In the genomic region with DNA sequence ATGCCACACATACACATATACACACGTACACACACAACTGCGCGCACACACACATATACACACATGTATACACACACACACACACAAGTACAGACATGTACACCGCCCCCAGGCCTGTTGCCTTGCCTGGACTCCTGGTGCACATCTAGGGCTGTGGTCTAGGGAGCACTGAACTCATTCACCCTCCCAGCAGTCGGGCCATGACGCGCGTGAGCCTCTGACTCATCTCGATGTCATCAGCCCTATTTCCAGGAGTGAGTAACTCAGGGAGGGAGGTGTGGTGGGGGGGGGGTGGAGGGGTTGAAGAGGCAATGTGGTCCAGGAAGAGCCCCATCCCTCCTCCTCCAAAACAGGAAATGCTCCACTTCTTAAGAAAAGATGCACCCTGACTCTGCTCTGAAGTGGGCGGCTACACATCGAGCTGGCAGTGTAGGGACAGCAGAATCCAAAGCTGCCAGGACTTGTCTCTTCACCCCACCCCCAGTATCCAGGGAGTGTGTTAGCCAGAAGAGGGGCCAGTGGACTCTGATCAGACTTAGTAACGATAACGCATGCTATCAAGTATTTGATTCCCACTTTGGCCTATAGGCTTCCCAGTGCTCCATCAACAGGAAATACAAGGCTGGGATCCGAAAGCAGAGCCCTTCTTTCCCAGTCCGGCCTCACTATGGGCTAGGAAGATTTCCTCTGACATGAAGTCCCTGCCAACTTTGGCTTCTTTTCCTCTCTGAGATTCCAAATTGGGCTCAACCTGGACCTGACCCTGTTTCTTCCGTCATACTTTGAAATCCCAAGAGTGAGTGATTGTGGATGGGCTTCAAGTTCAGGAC, we compare ENCODE assay signal across 10 mouse cellular contexts. TPM values are rescaled to one million over a fixed set of nuclear protein-coding genes. Genes with fewer than 3 reads are reported as not detected.
A peak's percentile ranks its signal among the peaks of the same experiment; 100 is the strongest.
DNase-seq lines count a peak whose midpoint lies in the region; ATAC-seq and TF ChIP-seq lines count a peak whose summit lies in the region.
"Had no signal": no experiment of that assay in that cellular context is flagged by ENCODE, and none has a peak within 500 bp of the region (broad histone marks: within the 10 kb centered on the region; RNA-seq: fewer than 3 reads in every experiment).

No protein-coding gene starts in this region.

- no peak overlapping the region for H3K9ac ChIP-seq in hindbrain, embryonic 11.5 days (ENCODE audit: low read depth, low read length)

- no peak for TF ChIP-seq CTCF in embryonic fibroblast, embryonic 13.5 days (IDR thresholded peaks at IDR 0.05; ENCODE audit: borderline replicate concordance, insufficient read depth, low read length)

- WGBS in hindbrain, embryonic 11.5 days: 90% methylated on average over 16 of the region's 16 CpGs

- 0 out of 2 replicates have a peak, but pooled peaks have one; percentile 47 for TF ChIP-seq POLR2A in embryonic fibroblast, embryonic 13.5 days (IDR thresholded peaks at IDR 0.05; ENCODE audit: low read depth, low read length)

- DNase-seq in kidney, postnatal 10 days: peak; percentile 33
- DNase-seq in kidney, postnatal 4 days: no peak
- peak; percentile 90 for DNase-seq in Muller cell, postnatal 12 days (ENCODE audit: inconsistent ontology term)
- DNase-seq in left cerebral cortex, adult 18-20 months (ENCODE audit: low spot score in 2 of 2): no peak
- no peak for DNase-seq in thymus, postnatal 25 days
- no peak for DNase-seq in hindbrain, embryonic 11.5 days (ENCODE audit: low spot score)
- DNase-seq: cerebellum, postnatal 36 days; layer of hippocampus, adult 9-11 months had no signal

- no peak overlapping the region for H3K4me3 ChIP-seq in embryonic fibroblast, embryonic 13.5 days (ENCODE audit: insufficient read depth, low read length)
- H3K4me3 ChIP-seq in hindbrain, embryonic 11.5 days (ENCODE audit: low read depth, low read length): no peak overlapping the region

- no peaks in the 10 kb centered on the region for H3K27me3 ChIP-seq in hindbrain, embryonic 11.5 days (ENCODE audit: control insufficient read depth, insufficient read depth, low read length)

- H3K9me3 ChIP-seq in hindbrain, embryonic 11.5 days (ENCODE audit: control insufficient read depth, low read length): no peaks in the 10 kb centered on the region

- no peaks in the 10 kb centered on the region for H3K36me3 ChIP-seq in hindbrain, embryonic 11.5 days (ENCODE audit: control insufficient read depth, insufficient read depth, low read length)

- H3K4me2 ChIP-seq in hindbrain, embryonic 11.5 days (replicated peaks; ENCODE audit: low read depth, low read length): no peak overlapping the region

- peak; percentile 77 for ATAC-seq in megakaryocyte, adult 5-6 weeks (ENCODE audit: poor library complexity, severe bottlenecking)
- ATAC-seq in hindbrain, embryonic 11.5 days (ENCODE audit: low FRiP score): no peak

- H3K27ac ChIP-seq in embryonic fibroblast, embryonic 13.5 days (ENCODE audit: insufficient read depth, low read length): peak overlapping the region; percentile 90
- no peak overlapping the region for H3K27ac ChIP-seq in hindbrain, embryonic 11.5 days (ENCODE audit: low read depth, low read length)

- peaks cover 19% of the 10 kb centered on the region for H3K4me1 ChIP-seq in embryonic fibroblast, embryonic 13.5 days (ENCODE audit: control insufficient read depth, insufficient read depth, low read length)
- H3K4me1 ChIP-seq in hindbrain, embryonic 11.5 days (replicated peaks; ENCODE audit: control insufficient read depth, insufficient read depth, low read length): no peaks in the 10 kb centered on the region

RNA-seq across cellular contexts. Expression of gene Plb1, which starts 40.3 kb away (rescaled TPM):
- 0.25 and 0.72 TPM in 2 replicates for polyA plus RNA-seq in embryonic fibroblast, embryonic 13.5 days (2011; ENCODE audit: insufficient read length, low read depth, missing spikeins)
- not detected in 2 replicates for total RNA-seq in megakaryocyte, adult 5-6 weeks (2015)
- total RNA-seq in megakaryocyte, adult 5-6 weeks (2017): not detected in 2 replicates
- under 1 TPM; 0.61 to 1.00 TPM for total RNA-seq in left cerebral cortex, adult 18-20 months (2021)
- 0.10 TPM in 1 of 2 replicates, not detected in the other for polyA plus RNA-seq in hindbrain, embryonic 11.5 days (2014; fragmentation: Nextera tagmentation; extraction: Ambion mirVana)

RNA-seq across cellular contexts. Expression of gene Fosl2, which starts 56.6 kb away (rescaled TPM):
- polyA plus RNA-seq in embryonic fibroblast, embryonic 13.5 days (2011; ENCODE audit: insufficient read length, low read depth, missing spikeins): 167 and 171 TPM in 2 replicates
- total RNA-seq in megakaryocyte, adult 5-6 weeks (2015): 126 and 128 TPM in 2 replicates
- 66.3 and 84.1 TPM in 2 replicates for total RNA-seq in megakaryocyte, adult 5-6 weeks (2017)
- total RNA-seq in left cerebral cortex, adult 18-20 months (2021): 10 to 100 TPM; 42.4 to 87.8 TPM
- 0.67 and 1.1 TPM in 2 replicates for polyA plus RNA-seq in hindbrain, embryonic 11.5 days (2014; fragmentation: Nextera tagmentation; extraction: Ambion mirVana)

Comparison
In these comparisons a context has a peak if more than half of its experiments do, and no peak if none do; other contexts are left out.
1. DNase-seq: peak in kidney, postnatal 10 days (single experiment) and Muller cell, postnatal 12 days (single experiment); none in kidney, postnatal 4 days (0 of 2), left cerebral cortex, adult 18-20 months (0 of 2), thymus, postnatal 25 days (single experiment) and hindbrain, embryonic 11.5 days (single experiment).